Mouse (Mus musculus) G1E (cell line): ENCODE data around the gene Srl.

Source experiments
- CTCF ChIP-seq: IDR thresholded peaks from 2 replicates; pipeline ENCODE4 v1.5.1; 2012; ENCODE audit warnings: low read depth, low read length, inconsistent platforms, mixed read lengths
- GATA1 ChIP-seq: IDR thresholded peaks from 2 replicates; pipeline ENCODE4 v1.6.1; 2012; ENCODE audit warnings: borderline replicate concordance, low read length, inconsistent platforms, mixed read lengths
- GATA2 ChIP-seq: IDR thresholded peaks from 2 replicates; pipeline ENCODE4 v1.6.1; 2012; ENCODE audit warnings: low read depth, low read length, inconsistent platforms, borderline replicate concordance
- POLR2AphosphoS5 ChIP-seq: IDR thresholded peaks from 2 replicates; pipeline ENCODE4 v1.6.1; 2012; ENCODE audit warnings: low read depth, low read length, inconsistent platforms; ENCODE audit not compliant: insufficient replicate concordance
- TAL1 ChIP-seq: conservative IDR thresholded peaks from 2 replicates; pipeline ENCODE4 v1.6.1; 2012; ENCODE audit warnings: low read depth, low read length, inconsistent platforms, mixed read lengths

- TF ChIP-seq CTCF (peak; percentile 69), TAL1 (no peak), GATA2 (no peak), GATA1 (no peak), POLR2AphosphoS5 (no peak)
These were observed 26.3 kb upstream of the Srl start for GRCm38 (mm10) chr16:4567912-4568311.
